Mouse (Mus musculus) midbrain, embryonic 10.5 days (tissue): ENCODE measurements around the gene Ccr7. TPM values are rescaled to one million over a fixed set of nuclear protein-coding genes. Genes with fewer than 3 reads are reported as not detected.

Experiments
- DNase-seq: peaks from one replicate; pipeline ENCODE4 v3.0.0-alpha.2; 2017; ENCODE audit warnings: low spot score
- H3K27ac ChIP-seq: fragments of 300-500 bp; sonication (generic); replicated peaks from 2 replicates; pipeline ENCODE4 v1.5.1; 2016; ENCODE audit warnings: mild to moderate bottlenecking
- H3K27me3 ChIP-seq: fragments of 300-500 bp; sonication (generic); 2 replicates; pipeline ENCODE4 v1.6.1; 2016; ENCODE audit warnings: low read depth, mild to moderate bottlenecking; ENCODE audit not compliant: poor library complexity, severe bottlenecking
- H3K36me3 ChIP-seq: fragments of 300-500 bp; sonication (generic); 2 replicates; pipeline ENCODE4 v1.6.1; 2016; ENCODE audit warnings: mild to moderate bottlenecking, moderate library complexity
- H3K4me1 ChIP-seq: fragments of 300-500 bp; sonication (generic); 2 replicates; pipeline ENCODE4 v1.6.1; 2016
- H3K4me3 ChIP-seq: fragments of 300-500 bp; sonication (generic); 2 replicates; pipeline ENCODE4 v1.5.1; 2016; ENCODE audit warnings: mild to moderate bottlenecking, moderate library complexity
- H3K9me3 ChIP-seq: fragments of 300-500 bp; sonication (generic); replicated peaks from 2 replicates; pipeline ENCODE4 v1.6.1; 2016; ENCODE audit warnings: mild to moderate bottlenecking
- WGBS: fragments of 180-500 bp; shearing (Covaris S2); methylation state at CpG from one replicate; pipeline ENCODE4 v1.1.7; 2016; 5-methylcytosine and 5-hydroxymethylcytosine counted together
- polyA plus RNA-seq: library from polyadenylated mRNA; unstranded; fragments of >200 nt; fragmentation: Nextera tagmentation; extraction: Ambion mirVana; gene quantifications from 2 replicates; pipeline ENCODE4 v1.2.1, GENCODE M21; 2016

Gene Ccr7
- polyA plus RNA-seq, 1 experiment from 2014 or later = 0.14 TPM

GRCm38 (mm10) chr11:99118420-99118819, 36.5 kb downstream of the Ccr7 start:
- H3K27ac ChIP-seq = no peak overlapping the region
- H3K4me3 ChIP-seq = no peak overlapping the region
- H3K9me3 ChIP-seq = peaks cover under 1% of the 10 kb centered on the region; the same call in 1 of the 2 replicates
- no peaks in the 10 kb centered on the region for H3K36me3 ChIP-seq
- DNase-seq = no peak
- no peaks in the 10 kb centered on the region for H3K27me3 ChIP-seq
- H3K4me1 ChIP-seq = peaks cover 42% of the 10 kb centered on the region
- 94% methylated on average over 1 of the region's 1 CpGs for WGBS

- H3K4me1 ChIP-seq = peaks cover 45% of the 10 kb centered on the region
- no peaks in the 10 kb centered on the region for H3K27me3 ChIP-seq
- WGBS = 90% methylated on average over 7 of the region's 7 CpGs
- H3K9me3 ChIP-seq = no peaks in the 10 kb centered on the region; the same call in 1 of the 2 replicates
- no peaks in the 10 kb centered on the region for H3K36me3 ChIP-seq
- no peak for DNase-seq
- no peak overlapping the region for H3K4me3 ChIP-seq
- no peak overlapping the region for H3K27ac ChIP-seq
Observed at GRCm38 (mm10) chr11:99117907-99118306, 37.0 kb downstream of the Ccr7 start.

- Histone ChIP-seq H3K27me3 (no peaks in the 10 kb centered on the region), H3K27ac (no peak overlapping the region), H3K4me1 (peaks cover 37% of the 10 kb centered on the region), H3K9me3 (no peaks in the 10 kb centered on the region; the same call in 1 of the 2 replicates), H3K36me3 (no peaks in the 10 kb centered on the region), H3K4me3 (no peak overlapping the region)
- no peak for DNase-seq
- 85% methylated on average over 6 of the region's 6 CpGs for WGBS
Observed at GRCm38 (mm10) chr11:99115940-99116339, 38.9 kb downstream of the Ccr7 start.

- Histone ChIP-seq H3K36me3 (no peaks in the 10 kb centered on the region), H3K27ac (peak overlapping the region; percentile 75), H3K4me3 (peak overlapping the region; percentile 14), H3K4me1 (peaks cover 24% of the 10 kb centered on the region), H3K9me3 (no peaks in the 10 kb centered on the region), H3K27me3 (no peaks in the 10 kb centered on the region)
- WGBS = 4% methylated on average over 3 of the region's 3 CpGs
- DNase-seq = peak; percentile 57
Observed at GRCm38 (mm10) chr11:99113111-99113510, 41.8 kb downstream of the Ccr7 start.

- H3K27me3 ChIP-seq = no peaks in the 10 kb centered on the region
- WGBS = 28% methylated on average over 5 of the region's 5 CpGs
- DNase-seq = peak; percentile 41
- peak overlapping the region; percentile 75 for H3K27ac ChIP-seq
- no peaks in the 10 kb centered on the region for H3K36me3 ChIP-seq
- H3K9me3 ChIP-seq = no peaks in the 10 kb centered on the region
- peaks cover 24% of the 10 kb centered on the region for H3K4me1 ChIP-seq
- H3K4me3 ChIP-seq = peak overlapping the region; percentile 14
Observed at GRCm38 (mm10) chr11:99112700-99113099, 42.2 kb downstream of the Ccr7 start.

GRCm38 (mm10) chr11:99111631-99112030, 43.2 kb downstream of the Ccr7 start:
- Histone ChIP-seq H3K4me3 (no peak overlapping the region), H3K4me1 (peaks cover 30% of the 10 kb centered on the region), H3K27ac (no peak overlapping the region), H3K27me3 (0 out of 2 replicates have a peak, but pooled peaks cover 4% of the 10 kb centered on the region), H3K36me3 (no peaks in the 10 kb centered on the region), H3K9me3 (no peaks in the 10 kb centered on the region)
- WGBS = 94% methylated on average over 7 of the region's 7 CpGs
- no peak for DNase-seq

GRCm38 (mm10) chr11:99111155-99111554, 43.7 kb downstream of the Ccr7 start:
- peaks cover 34% of the 10 kb centered on the region for H3K4me1 ChIP-seq
- H3K9me3 ChIP-seq = no peaks in the 10 kb centered on the region
- 73% methylated on average over 11 of the region's 11 CpGs for WGBS
- no peak overlapping the region for H3K4me3 ChIP-seq
- 0 out of 2 replicates have a peak, but pooled peaks cover 6% of the 10 kb centered on the region for H3K27me3 ChIP-seq
- H3K27ac ChIP-seq = no peak overlapping the region
- no peaks in the 10 kb centered on the region for H3K36me3 ChIP-seq
- DNase-seq = no peak

- peaks cover 34% of the 10 kb centered on the region for H3K4me1 ChIP-seq
- no peaks in the 10 kb centered on the region for H3K36me3 ChIP-seq
- H3K27ac ChIP-seq = no peak overlapping the region
- no peak for DNase-seq
- H3K9me3 ChIP-seq = no peaks in the 10 kb centered on the region
- H3K4me3 ChIP-seq = no peak overlapping the region
- H3K27me3 ChIP-seq = 0 out of 2 replicates have a peak, but pooled peaks cover 6% of the 10 kb centered on the region
- 85% methylated on average over 15 of the region's 15 CpGs for WGBS
Observed at GRCm38 (mm10) chr11:99110370-99111110, 44.3 kb downstream of the Ccr7 start.

- Histone ChIP-seq H3K4me1 (peaks cover 30% of the 10 kb centered on the region), H3K27ac (no peak overlapping the region), H3K36me3 (no peaks in the 10 kb centered on the region), H3K9me3 (no peaks in the 10 kb centered on the region), H3K4me3 (no peak overlapping the region), H3K27me3 (0 out of 2 replicates have a peak, but pooled peaks cover 6% of the 10 kb centered on the region)
- DNase-seq = no peak
- WGBS = 69% methylated on average over 3 of the region's 3 CpGs
Observed at GRCm38 (mm10) chr11:99108296-99108695, 46.6 kb downstream of the Ccr7 start.

- Histone ChIP-seq H3K27me3 (0 out of 2 replicates have a peak, but pooled peaks cover 6% of the 10 kb centered on the region), H3K27ac (peak overlapping the region; percentile 23; the same call in 1 of the 2 replicates), H3K36me3 (no peaks in the 10 kb centered on the region), H3K4me1 (peaks cover 23% of the 10 kb centered on the region), H3K4me3 (no peak overlapping the region), H3K9me3 (no peaks in the 10 kb centered on the region)
- DNase-seq = no peak
- 74% methylated on average over 12 of the region's 12 CpGs for WGBS
Observed at GRCm38 (mm10) chr11:99105981-99106726, 48.7 kb downstream of the Ccr7 start.

- Histone ChIP-seq H3K4me1 (peaks cover 21% of the 10 kb centered on the region), H3K27ac (no peak overlapping the region), H3K4me3 (no peak overlapping the region), H3K36me3 (no peaks in the 10 kb centered on the region), H3K9me3 (no peaks in the 10 kb centered on the region), H3K27me3 (0 out of 2 replicates have a peak, but pooled peaks cover 6% of the 10 kb centered on the region)
- DNase-seq = no peak
- 83% methylated on average over 9 of the region's 9 CpGs for WGBS
Observed at GRCm38 (mm10) chr11:99104609-99105410, 50.1 kb downstream of the Ccr7 start.

- Histone ChIP-seq H3K36me3 (no peaks in the 10 kb centered on the region), H3K9me3 (no peaks in the 10 kb centered on the region), H3K27me3 (0 out of 2 replicates have a peak, but pooled peaks cover 6% of the 10 kb centered on the region), H3K4me1 (peaks cover 16% of the 10 kb centered on the region), H3K4me3 (no peak overlapping the region), H3K27ac (no peak overlapping the region)
- 85% methylated on average over 9 of the region's 9 CpGs for WGBS
- no peak for DNase-seq
Observed at GRCm38 (mm10) chr11:99102575-99103270, 52.2 kb downstream of the Ccr7 start.
